Mouse (Mus musculus) heart, adult 2 months (tissue): ENCODE results near the gene Schip1.

Source experiments
- CTCF ChIP-seq: fragments of 200-600 bp; IDR thresholded peaks from 2 replicates; pipeline ENCODE4 v1.8.1; 2022; ENCODE audit warnings: antibody characterized with exemption, mild to moderate bottlenecking, moderate library complexity
- POLR2A ChIP-seq: fragments of 200-500 bp; IDR thresholded peaks from 2 replicates; pipeline ENCODE4 v1.6.1; 2011; ENCODE audit warnings: mild to moderate bottlenecking, low read depth, low read length, control low read depth; ENCODE audit not compliant: insufficient read depth

DNA sequence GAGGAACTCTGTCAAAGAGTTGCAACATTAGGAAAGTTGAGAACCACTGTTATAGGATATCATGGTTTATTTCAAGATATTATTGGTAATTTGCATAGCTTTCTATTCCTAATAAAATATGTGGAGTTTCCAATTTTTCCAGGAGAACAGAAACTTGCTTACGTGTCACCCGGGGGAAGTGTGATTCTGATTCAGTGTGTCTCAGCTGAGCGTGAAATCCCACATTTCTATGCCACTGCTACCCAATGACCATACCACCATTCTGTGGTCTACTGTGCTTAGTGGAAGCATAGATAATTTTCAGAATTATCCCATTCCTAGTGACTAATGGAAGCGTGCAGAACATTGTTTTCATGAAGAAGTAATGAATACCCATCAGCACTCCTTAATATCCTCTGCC, 532.3 kb downstream of the Schip1 start:
- no peak for TF ChIP-seq POLR2A
- TF ChIP-seq CTCF = no peak
